Comparison of ENCODE assay signal across 16 mouse cellular contexts in the genomic region with DNA sequence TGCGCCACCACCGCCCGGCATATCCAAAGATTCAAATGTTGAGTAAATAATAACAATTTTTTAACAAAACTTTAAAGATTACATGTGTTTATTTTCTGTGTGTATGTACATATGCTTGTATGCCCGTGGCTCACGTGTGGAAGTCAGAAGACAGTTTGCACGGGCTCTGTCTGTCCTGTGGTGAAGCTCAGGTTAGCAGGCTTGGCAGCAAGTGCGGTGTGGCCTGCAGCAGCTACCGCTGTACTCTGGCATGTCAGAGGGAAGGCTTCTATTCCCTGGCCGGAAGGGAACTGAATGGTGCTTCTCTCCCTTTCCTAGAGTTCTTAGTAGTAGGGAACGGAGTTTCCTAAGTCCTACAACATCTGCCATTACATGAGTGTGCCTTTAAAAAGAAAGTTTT.
"Had no signal": no experiment of that assay in that cellular context is flagged by ENCODE, and none has a peak within 500 bp of the region (broad histone marks: within the 10 kb centered on the region; RNA-seq: fewer than 3 reads in every experiment).

No protein-coding gene starts in this region.

- H3K27ac ChIP-seq: lung, embryonic 15.5 days; macrophage; midbrain, embryonic 12.5 days; neural tube, embryonic 12.5 days; stomach, embryonic 15.5 days; stomach, postnatal 0 days had no signal

- H3K9ac ChIP-seq: lung, embryonic 15.5 days; midbrain, embryonic 12.5 days; neural tube, embryonic 12.5 days; stomach, embryonic 15.5 days had no signal

- ATAC-seq: lung, postnatal 0 days had no signal

- H3K36me3 ChIP-seq: lung, embryonic 15.5 days; midbrain, embryonic 12.5 days; neural tube, embryonic 12.5 days; stomach, embryonic 15.5 days had no signal

- H3K27me3 ChIP-seq: lung, embryonic 15.5 days; megakaryocyte, embryonic 14.5 days; midbrain, embryonic 12.5 days; neural tube, embryonic 12.5 days; stomach, embryonic 15.5 days had no signal

- DNase-seq: lung, adult 2 months; lung, postnatal 14 days; lung, postnatal 36 days; midbrain, embryonic 14.5 days; right cerebral cortex, postnatal 14 days; thymus, adult 2 months; thymus, postnatal 25 days; thymus, postnatal 4 days had no signal

- H3K9me3 ChIP-seq: lung, embryonic 15.5 days; megakaryocyte, embryonic 14.5 days; midbrain, embryonic 12.5 days; neural tube, embryonic 12.5 days; stomach, embryonic 15.5 days had no signal

- H3K4me3 ChIP-seq: lung, embryonic 15.5 days; megakaryocyte, embryonic 14.5 days; midbrain, embryonic 12.5 days; neural tube, embryonic 12.5 days; stomach, embryonic 15.5 days had no signal

- H3K4me1 ChIP-seq: lung, embryonic 15.5 days; midbrain, embryonic 12.5 days; neural tube, embryonic 12.5 days; stomach, embryonic 15.5 days had no signal

- H3K4me2 ChIP-seq: lung, embryonic 15.5 days; midbrain, embryonic 12.5 days; neural tube, embryonic 12.5 days; stomach, embryonic 15.5 days had no signal
